Mouse (Mus musculus) mesoderm, embryonic 11.5 days (tissue): ENCODE data around the gene Ttbk1.

Experiments used
- DNase-seq: peaks from one replicate; pipeline ENCODE4 v3.0.0-alpha.2; 2012; ENCODE audit warnings: low read depth, low spot score

Ttbk1 gene

DNA sequence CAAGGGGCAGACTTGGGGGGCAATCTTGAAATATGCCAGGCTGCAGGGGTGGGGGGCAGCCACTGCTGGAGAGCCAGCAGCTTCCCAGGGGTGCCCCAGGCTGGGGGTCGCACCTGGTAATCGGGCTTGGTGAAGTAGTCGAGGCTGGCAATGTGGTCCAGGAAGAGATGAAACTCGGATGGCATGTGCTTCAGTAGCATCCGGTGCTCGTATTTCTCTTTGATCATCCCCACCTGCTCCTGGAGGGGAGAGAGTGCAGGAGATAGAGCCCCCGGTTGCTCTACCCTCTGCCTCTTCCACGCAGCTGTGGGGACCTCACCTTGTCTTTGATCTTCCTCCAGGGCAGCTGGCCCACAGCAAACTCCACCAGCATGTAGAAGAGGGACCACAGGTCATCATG lies 10.9 kb downstream of the Ttbk1 start:
- DNase-seq, result no peak

DNA sequence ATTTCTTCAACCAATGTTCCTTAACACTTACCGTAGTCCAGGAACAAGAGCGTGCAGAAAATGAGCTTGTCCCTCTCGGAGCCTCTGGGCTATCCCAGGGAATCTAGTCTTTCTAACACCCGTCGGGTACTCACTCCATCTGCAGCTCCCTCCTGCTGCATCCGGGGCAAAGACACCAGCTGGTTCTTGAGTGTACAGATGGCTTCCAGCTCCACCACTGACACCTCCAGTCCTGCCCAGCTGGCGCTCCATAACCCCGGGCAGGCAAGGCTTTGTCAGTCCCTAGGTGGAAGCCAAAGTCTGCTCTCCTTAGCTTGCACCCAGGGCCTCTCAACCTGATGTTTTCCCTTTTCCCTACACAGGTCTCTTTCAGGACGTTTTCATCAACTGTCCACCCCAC lies 19.6 kb downstream of the Ttbk1 start:
- DNase-seq, result no peak

DNA sequence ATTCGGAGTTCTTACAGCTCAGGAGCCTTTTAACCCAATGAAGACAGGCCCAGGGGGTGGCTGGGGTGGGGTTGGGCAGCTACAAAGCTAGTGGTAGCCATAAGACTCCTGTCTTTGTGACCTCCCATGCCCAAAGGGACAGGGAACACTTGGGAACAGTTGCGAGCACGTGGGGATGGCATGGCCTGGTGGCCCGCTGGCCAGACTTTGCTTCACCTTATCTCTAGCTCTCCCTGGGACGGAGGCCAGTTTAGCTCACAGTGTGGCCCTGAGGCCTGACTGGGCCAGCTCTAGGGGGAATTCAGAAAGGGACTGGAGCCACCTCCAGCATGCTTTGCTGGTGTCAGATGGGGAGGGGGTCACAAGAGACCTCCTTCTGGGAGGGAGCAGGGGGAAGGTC lies 25.2 kb downstream of the Ttbk1 start:
- DNase-seq, result no peak

DNA sequence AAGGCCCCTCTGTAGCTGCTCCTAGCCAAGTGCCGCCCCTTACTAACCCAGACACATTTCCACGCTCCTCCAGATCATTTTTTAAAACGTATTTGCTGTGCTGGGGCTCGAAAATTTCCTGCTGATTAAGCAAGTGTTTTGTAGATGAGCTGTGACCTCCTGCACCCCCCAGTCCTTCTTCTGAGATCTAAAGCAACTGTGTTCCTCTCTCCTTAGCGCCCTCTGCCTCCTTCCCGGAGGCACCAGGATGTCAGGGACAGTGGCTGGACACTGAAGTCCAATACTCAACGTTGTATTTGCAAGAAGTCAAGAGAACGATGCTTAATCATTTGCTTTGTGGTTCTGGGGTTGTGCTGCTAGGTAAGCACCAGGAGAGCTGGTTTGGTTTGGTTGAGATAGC lies 26.1 kb downstream of the Ttbk1 start:
- no peak for DNase-seq

DNA sequence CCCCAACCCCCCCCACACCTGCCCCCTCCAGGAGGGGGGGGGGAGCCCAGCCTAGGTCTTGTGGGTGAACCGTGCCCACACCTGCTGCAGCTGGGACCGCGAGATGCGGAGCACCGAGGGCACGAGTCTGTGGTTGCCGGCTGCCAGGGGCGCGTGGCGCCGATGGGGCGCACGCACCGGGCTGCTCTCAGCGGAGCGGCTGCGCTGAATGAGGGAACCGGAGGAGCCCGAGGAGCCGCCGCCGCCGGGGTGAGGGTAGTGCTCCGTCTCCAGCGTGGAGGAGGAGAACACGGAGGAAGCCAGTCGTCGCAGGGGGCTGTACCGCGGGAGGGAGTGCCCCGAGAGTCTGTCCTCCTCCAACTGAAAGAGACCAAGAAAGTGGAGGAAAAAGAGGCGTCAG lies 26.8 kb downstream of the Ttbk1 start:
- DNase-seq, result no peak

DNA sequence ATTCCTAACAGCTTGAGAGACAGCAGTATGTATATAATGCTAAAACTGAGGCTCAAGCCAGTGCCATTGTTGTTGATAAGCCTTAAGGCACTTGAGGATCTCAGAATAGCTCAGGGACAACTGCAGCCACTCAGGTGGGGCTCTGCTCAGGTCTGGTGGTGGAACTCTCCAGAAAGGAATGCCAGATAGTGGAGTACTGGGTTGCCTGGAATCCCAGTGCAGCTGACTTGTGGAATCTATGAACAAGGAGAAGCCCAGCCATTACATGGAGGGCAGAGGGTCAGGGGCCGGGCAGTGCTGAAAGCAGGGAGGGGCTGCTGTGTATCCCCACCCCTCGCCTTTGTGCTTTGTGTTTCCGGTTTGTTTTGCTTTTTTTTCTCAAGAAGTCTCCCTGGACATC lies 29.0 kb downstream of the Ttbk1 start:
- DNase-seq, result no peak

DNA sequence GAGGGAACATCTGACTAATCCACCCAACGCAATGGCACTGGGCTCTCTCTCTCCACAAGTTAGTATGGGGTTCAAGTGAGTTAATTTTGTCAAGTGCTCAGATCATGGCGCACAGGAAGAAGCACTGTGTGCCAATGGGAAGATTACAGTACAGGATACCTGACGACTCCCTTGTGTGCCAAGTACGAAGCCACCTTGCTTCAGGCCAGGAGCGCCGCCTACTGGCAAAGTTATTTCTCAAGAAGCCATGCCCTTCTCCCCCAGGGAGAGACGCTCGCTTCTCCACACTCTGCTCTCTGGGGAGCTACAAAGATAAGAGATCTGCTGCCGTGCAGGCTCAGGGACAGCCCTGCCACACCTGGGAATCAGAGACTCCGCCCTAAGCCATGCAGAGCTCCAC lies 29.7 kb downstream of the Ttbk1 start:
- DNase-seq, result no peak

DNA sequence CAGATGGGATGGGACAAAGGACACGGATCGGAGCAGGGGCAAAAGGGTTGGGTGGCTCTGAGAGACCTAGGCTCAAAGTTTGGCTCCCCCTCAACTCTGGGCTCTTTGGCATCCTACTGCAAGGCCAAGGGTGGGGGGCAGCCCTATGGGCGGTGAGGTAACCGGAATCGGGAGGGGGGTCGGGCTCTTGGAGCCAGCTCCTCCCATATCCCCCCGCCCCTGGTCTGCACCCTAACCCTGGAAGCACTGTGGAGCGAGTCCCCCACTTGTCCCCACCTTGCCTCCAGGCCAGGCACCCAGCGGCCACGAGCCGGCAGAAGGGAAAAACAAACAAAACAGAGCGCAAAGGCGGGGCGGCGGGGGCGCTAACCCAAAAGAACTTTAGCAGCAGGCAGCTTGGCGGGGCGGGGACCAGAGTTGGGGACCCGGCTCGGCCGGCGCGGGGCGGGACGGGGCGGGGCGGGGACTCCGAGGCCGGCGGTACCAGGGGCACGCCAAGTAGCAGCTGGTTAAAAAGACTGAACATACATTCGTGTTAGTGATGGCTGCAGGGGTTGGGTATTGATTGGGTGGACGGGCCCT lies 32.3 kb downstream of the Ttbk1 start:
- no peak for DNase-seq

DNA sequence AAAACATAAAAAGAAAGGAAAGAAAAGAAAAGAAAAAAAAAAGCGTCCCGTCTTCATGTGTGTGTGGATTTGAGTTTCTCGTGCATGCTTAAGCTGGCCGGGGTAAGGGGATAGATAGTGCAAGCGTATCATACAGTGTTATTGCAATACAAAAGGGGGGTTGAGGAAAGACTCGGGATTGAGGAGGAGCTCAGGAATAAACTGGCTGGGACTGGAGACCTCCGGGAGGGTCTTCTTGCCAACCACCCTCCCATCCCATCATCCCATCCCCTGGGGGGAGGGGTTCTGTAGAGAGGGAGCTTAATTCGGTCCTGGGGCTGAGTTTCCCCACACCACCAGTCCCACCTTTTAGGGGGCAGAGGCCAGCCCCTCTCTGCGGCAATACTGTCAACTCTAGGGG lies 32.9 kb downstream of the Ttbk1 start:
- DNase-seq, result no peak

DNA sequence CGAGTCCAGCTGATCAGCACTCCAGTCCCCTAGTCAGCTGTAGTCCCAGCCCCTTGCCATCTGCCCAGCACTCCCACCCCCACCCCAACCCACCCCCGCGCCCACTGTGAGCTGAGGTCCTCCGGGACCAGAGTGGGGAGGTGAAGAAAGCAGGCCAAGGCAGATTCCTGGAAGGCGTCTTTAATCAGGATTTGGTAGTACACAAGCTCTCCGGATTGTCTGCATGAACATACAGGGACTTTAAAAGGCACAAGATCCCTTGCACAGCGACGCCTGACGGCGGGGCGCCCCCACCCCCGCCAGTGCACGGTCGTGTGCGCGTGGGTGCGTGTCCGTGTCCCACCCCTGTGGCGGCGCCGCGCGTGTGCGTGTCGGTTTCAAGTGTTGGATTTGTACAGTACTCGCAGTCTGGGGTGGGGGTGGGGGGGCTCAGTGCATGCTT lies 33.5 kb downstream of the Ttbk1 start:
- no peak for DNase-seq

DNA sequence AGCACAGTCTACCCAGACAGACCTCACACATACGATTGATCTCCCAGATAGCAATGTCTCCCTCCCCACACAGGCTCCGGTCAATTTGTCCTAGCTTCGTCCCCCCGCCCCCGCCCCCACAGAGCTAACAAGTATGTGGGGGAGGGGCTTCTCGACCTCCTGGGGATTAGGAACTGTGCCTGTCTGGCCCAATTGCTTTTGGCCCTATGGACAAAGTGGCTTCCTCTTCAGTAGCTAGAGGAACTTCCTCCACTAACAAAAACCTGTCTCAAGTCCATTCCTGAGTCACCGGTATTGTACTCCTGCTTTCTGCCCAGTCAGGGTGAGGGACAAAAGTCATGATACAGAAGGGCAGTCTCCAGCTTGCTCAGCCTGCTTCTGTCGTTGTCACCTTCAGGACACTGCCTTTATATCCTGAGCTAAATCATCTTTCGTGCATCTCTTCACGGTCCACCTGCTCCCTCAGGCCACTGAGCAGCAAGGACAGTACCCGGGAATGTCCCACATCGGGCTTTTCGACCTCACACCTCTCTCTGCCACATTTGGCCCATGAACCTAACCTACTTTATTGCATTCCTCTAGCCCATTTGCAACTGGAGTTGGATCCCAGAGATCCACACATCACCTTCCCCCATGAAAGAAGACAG lies 34.0 kb downstream of the Ttbk1 start:
- no peak for DNase-seq

DNA sequence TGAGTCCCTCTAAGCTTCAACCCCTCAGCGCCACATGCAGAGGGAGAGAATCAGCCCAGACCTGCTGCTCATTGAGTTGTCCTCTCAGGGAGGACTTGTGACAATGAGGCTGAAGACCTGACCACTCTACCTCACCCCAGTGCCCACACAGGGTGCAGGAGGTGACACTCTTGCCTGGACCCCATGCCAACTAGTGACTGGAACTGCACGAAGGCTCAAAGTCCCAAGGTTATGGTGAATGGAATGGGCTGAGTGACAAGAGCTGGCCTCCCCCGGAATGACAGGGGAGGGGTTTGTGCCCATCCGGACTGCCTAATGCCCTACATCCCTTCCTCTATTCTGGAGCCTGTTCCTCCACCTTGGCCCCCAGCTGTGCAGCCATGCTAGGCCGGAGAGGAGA lies 34.8 kb downstream of the Ttbk1 start:
- no peak for DNase-seq

DNA sequence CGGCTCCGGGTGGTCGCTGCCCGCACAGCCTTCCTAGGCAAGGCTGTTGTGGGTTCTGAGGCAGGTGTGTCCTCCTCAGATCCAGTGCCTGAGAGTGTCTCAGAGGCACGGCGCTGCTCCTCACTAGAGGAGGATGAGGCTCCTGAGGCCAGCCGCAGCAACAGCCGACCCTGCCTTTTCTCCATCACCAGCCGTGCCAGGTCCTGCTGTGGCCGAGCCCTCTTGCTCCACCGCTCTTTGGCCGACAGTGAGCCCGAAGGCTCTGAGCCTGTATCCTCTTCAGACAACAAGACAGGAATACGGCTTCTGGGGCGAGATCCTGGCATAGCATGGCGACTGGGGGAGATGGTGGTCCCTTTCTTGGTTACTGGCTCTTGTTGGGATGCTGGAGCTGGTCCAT lies 41.2 kb downstream of the Ttbk1 start:
- no peak for DNase-seq

DNA sequence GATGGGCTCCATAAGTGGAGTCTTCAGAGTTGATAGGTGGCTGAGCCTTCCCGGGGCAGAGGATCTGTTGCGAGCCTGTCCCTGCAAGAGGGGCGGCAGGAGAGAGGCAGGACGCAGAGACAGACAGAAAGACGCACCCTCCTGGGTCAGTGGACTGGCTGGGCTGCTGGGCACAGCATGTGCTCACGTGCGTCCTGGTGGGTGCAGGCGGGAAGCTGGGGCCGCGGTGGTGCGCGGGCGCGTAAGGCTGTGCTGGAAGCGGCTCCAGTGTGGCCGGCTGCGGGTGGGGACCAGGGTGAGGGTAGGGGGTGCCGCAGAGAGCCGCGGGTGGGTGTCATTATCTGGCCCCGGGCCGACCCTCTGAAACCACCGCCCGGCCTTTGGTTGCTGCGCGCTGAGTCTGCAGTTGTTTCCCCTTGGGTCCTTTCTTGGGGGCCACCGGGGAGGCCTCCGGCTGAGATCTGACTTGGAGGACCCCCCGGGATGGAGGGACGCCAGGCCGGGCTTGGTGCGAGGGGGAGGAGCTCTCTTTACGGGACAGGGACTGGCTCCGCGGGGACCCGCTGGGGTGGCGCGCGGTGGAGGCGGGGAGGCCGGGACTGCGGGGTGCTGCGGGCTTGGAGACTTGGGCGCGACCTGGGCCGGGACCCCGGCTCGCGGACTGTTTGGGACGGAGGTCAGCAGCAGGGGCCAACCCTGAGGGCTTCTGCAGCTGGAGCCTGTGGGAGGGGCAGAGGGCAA lies 42.5 kb downstream of the Ttbk1 start:
- no peak for DNase-seq

DNA sequence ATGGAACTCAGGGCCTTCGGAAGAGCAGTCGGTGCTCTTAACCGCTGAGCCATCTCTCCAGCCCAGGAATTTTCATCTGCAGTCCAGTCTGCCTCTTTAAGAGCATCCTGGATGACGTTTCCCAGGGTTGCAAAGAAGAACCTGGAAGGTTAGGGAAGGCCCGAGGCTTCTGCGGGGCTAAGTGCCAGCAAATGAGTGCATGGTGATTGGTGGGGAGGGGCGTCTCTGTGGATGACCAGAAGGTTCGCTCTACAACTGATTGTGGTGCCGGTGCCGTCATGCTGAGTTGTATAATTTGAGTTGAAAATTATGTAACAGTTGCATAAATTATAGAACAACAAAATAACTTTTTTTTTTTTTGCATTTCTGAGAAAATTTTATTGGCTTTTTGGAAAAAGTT lies 48.3 kb downstream of the Ttbk1 start:
- DNase-seq, result no peak

DNA sequence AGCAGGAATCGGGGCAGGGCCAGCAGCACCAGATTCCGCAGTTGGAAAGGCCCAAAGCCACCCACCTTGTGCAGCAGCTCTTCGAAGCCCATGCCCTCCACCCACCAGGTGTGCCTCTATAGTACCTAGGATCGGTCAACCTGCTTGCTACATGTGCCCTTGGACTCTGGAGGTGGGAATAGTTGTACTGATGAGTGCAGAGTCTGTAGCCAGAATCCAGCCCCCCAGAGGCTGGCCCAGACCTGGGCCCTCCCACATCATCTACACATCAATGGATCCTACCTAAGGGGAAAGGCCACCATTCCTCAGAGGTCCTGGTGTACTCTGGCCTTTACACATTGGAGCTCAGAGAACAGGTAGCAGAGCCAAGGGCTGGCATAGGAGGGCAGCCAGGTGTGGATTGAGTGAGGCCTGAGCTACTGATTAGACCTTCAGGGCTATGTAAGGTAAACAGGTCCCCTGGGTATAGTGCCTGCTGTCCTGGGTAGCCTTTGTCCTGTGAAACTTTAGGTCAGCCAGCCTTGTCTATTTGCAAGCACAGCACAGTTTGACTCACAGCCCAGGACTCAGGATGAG lies 49.1 kb downstream of the Ttbk1 start, which contains the start of gene Slc22a7:
TSS of gene Slc22a7 (minus strand) at position 160 of the 576 bp plus-strand sequence.
- DNase-seq, result no peak

DNA sequence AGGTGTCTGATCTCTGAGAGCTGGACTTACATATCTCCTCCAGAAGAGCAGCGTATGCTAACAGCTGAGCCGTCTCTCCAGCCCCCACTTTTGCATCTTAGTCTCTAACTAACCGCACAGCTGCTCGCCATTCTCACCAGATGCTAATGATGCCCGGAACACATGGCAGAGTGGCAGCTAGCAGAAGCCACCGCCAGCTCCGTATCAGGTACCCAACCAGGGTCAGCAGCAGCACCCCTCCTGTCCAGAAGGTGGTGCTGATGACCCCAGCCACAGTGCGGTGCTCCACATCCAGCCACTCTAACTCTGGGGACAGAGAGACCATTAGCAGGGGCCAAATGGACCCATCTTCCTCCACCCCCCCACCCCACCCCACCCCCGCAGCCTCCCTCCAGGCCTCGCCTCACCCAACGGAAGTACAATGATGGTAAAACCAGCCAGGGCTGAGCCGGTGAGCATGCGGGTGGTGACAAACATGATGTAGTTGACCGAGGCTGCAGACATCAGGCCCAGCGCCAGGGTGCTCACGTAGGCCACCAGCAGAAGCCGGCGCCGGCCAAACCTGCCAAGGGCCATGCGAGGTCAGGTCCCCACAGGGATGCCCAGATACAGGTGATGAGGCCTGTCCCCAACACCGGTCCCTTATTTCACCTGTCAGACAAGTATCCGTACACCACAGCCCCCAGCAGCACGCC lies 50.7 kb downstream of the Ttbk1 start:
- DNase-seq, result no peak

DNA sequence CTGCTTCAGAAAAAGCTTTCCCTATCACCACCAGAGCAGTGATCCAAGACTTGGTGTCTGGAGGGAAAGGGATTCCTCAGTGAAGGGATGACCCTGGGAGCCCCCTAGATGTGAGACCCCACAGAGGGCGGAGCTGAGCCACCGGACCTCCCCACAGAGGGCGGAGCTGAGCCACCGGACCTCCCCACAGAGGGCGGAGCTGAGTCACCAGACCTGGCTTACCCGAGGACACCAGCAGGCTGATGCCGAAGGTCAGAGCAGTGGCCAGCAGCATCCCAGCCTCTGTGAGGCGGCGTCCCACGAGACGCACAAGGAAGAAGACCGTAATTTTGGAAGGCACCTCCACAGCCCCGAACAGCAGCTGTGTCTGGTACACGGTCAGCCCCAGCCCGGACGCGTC lies 53.8 kb downstream of the Ttbk1 start:
- DNase-seq, result no peak

DNA sequence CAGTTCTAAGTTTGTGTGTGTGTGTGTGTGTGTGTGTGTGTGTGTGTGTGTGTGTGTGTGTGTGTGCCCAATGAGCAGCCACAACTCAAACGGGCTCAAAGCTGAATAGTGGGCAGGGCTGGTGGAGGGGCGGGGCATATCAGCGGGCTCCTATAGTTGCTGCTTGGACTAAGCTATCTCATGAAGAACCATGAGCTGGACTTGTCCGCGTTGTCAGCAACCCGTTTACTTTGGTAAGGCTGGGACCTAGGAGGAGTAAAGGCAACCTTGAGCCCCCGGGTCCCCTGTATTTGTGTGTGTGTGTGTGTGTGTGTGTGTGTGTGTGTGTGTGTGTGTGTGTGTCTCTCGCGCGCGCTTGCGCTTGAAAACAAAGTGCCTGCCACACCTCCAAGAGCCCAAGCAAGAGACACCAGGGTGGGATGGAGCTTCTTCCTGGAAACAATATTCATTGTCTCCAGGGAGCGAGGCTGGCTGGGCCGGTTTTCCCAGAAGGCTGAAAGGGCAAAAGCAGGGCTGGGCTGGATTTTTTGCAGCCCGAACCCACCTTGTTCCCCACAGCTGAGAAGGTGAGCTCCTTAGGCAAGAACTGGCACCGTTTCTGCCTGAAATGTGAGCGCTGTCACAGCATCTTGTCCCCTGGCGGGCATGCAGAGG lies 58.6 kb downstream of the Ttbk1 start, which contains the start of gene Crip3:
TSS of gene Crip3 (plus strand) at position 166 of the 654 bp plus-strand sequence.
- DNase-seq, result no peak

DNA sequence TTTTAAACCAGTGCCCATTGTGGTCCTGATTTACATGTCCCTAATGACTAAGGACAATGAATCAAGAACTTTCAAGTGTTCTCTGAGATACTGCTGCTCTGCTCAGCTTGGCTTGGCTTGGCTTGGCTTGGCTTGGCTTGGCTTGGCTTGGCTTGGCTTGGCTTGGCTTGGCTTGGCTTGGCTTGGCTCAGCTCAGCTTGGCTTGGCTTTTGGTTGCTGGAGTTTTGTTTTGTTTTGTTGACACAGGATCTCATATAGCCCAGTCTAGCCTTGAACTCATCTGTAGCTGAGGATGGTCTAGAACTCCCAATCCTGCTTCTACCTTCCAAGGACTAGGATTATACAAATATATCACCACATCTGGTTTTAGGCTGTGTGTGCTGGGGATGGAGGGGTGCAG lies 61.0 kb downstream of the Ttbk1 start:
- no peak for DNase-seq

DNA sequence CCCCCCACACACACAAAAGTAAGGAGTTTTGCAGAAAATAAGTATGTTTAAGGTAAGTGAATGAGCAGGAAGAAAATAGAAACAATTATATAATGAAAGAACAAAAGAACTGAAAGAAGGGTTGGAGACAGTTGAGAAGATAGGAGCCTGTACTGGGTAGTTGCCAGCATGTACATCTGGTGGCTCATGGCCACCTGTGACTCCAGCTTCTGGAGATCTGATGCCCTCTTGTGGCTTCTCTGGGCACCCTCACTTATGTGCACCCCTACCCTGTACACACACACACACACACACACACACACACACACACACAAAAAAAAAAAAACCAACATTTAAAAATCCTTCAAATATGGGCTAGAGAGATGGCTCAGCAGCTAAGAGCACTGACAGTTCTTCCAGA lies 67.8 kb downstream of the Ttbk1 start:
- DNase-seq, result no peak

DNA sequence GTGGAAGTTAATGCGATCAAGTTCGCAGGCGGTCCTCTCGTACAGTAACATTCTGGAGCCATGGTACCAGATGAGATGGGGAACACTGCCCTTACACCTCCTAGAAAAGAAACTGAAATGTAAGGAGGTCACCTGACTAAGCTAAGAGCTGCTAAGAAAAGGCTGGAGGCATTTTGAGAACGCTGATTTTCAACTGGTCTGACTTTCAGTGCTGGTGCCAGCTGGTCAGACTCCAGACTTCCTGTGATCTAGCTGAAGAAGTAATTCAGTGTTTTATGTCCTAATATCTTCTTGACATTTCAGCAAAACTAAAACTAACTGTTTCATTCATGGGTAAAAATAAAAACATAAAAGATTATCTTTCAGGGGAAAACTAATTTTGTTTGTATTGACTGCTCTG lies 68.8 kb downstream of the Ttbk1 start:
- no peak for DNase-seq
